Mouse (Mus musculus): Measurements from ENCODE around the gene Cstb.

Gene Cstb

DNA sequence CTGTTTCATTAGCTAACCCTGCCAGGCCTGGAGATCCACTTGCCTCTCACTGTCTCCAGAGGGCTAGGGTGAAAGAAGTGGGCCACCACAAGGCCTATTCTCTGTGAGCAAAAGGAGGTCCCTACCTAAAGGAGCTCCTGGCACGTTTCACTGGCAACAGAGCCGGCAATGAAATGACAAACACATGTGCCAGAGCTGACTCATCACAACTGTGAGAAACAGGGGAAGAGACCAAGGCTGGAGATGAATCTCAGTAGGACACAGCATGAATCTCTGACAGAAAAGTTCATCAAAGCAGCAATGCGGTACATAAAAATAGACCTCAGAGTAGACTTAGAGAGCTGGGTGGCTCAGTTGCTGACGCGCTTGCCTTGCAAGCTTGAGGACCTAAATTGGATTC lies 7.6 kb upstream of the Cstb start:
- DNase-seq (ENCODE audit: low spot score in 2 of 2) = no peak

DNA sequence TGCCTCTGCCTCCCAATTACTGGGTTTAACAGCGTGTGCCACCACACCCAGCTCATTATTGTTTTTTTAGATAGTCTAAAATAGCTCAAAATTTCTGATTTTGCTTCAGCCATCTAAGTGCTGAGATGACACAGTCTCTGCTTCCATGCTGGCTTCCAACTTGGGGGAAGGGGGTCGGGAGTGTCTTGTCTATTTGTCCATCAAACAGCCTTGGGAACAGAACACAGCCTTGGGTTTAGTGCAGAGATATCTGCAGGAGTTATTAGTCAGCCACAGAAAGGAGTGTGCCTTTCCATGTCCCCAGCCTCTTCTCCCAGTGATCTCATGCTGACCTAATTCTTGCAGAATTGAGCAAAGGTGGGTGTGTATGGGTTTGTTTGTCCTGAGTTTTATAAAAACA lies 6.7 kb upstream of the Cstb start:
- no peak for DNase-seq (ENCODE audit: low spot score in 2 of 2)

DNA sequence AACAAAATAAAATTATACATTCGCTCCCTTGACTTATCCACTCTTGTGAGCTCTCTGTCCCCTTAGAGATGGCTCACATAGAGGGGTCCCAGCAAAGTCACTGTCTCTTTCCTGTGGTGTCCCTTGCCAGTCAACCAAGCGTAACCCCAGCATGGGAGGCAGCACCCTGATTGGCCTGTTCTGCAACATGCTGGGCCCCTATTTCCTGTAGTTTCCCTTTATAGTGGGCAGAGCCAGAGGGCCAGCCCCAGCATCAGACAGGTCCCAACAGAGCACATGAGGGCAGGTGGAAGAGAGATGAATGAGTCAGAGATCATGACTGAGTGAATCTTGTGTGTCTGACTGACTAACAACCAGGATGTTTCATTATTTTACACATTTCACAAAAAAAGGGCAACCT lies 4.5 kb upstream of the Cstb start:
- no peak for DNase-seq (ENCODE audit: low spot score in 2 of 2)

DNA sequence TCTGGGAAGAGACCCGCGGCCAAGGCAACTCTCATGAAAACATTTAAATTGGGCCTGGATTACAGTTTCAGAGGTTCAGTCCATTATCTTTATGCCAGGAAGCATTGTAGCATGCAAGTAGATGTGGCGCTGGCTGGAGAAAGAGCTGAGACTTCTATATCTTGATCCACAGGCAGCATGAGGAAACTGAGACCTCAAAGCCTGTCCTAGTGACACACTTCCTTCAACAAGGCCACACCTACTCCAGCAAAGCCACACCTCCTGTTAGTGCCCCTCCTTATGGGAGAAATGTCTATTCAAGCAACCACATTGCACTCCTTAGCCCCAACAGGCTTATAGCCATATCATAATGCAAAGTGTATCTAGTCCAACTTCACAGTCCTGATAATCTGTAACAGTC lies 2.9 kb upstream of the Cstb start:
- DNase-seq (ENCODE audit: low spot score in 2 of 2) = no peak

DNA sequence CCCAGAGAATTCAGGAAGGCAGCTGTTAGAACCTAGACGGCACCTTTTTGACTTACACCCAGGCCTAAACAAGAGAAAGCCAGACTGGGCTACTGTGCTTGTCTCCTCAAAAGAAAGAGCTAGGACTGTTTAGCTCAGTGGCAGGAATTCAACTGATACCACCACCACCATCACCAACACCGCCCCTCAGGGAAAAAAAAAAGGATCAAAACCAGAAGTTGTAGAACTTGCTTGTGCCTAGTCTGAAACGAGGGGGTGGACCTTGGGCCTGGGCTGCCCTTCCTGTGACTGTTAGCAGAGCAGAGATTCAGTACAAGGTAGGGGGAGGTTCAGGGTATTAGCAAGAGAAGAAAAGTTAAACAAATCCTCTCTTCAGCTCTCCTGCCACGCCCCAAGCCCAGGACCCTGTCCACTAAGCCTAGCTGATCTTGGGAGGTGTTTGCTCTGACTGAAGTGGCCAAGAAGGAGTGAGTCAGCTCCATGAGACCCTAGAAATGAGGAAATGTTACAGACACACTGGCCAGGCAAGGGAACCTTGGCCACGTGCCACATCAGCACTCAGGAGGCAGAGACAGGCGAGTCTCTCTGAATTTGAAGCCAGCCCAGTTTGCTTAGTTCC lies 757 bp downstream of the Cstb start:
- DNase-seq (ENCODE audit: low spot score in 2 of 2) = no peak

DNA sequence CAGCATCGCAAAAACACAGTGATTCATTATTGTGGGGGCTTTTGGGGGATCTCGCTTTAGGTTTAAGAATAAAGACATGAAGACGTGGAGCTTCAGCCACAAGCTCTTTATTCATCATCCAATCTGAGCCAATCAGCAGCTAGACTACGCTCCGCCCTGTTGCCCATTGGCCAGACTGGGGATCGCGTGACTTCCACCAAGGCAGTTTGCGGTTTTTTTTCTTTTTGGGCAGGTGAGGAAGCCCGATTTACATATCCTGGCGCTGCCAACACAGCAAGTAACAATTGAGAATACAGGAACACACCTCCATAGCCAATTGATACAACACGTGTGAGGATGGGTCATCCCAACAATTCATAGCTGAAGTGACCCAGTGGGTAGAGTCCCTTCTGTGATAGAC lies 2.6 kb downstream of the Cstb start:
- DNase-seq (ENCODE audit: low spot score in 2 of 2) = no peak

DNA sequence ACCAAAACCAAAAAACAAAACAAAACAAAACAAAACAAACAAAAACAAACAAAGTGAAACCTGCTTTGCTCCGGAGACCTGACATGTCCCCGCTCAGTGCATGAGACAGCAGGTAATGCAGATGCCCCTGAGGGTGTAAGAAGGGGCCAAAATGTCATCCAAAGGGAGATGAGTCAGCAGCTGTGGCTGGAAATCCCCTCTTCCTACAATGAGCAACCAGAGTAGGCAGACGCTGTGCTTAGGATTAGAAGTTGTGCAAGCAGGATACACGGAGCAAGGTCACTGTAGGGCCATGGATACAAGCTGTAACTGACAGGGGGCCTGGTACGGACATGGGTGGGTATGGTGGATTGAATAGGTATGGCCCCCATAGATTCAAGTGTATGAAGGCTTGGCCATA lies 3.7 kb downstream of the Cstb start:
- DNase-seq (ENCODE audit: low spot score in 2 of 2) = no peak

DNA sequence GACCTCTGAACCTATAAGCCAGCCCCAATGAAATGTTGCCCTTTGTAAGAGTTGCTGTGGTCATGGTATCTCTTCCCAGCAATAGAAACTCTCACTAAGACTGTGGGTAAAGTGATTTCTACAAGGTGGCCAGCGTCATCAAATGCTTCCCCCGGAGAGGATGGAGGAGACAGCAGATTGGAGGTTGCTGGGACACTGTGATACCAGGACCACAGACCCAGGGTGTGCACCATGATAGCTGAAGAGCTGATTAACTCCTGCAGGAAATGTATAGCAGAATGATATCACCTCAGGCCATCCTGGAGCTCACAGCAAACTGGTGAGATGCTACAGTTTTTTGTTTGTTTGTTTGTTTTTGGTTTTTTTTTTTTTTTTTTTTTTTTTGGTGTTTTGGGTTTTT lies 4.3 kb downstream of the Cstb start:
- no peak for DNase-seq (ENCODE audit: low spot score in 2 of 2)

DNA sequence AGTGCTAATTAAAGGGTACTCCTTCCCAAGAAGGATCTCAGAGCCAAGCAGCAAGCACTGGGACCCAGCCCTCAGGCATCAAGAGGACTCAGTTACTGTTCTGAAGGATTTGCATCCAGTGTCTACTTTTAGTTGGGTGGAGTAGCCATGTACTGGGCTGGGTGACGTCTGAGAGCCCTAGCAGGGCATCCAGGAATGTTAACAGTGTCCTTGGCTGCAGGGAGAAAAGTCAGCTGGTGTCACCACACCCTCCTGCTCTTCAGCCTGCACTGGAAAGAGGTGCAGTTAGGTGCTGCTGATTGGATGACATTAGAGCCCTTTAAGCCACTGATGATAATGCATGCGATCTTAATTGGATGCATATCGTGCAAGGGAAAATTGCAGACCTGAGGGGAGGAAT lies 7.4 kb downstream of the Cstb start:
- no peak for DNase-seq (ENCODE audit: low spot score in 2 of 2)

DNA sequence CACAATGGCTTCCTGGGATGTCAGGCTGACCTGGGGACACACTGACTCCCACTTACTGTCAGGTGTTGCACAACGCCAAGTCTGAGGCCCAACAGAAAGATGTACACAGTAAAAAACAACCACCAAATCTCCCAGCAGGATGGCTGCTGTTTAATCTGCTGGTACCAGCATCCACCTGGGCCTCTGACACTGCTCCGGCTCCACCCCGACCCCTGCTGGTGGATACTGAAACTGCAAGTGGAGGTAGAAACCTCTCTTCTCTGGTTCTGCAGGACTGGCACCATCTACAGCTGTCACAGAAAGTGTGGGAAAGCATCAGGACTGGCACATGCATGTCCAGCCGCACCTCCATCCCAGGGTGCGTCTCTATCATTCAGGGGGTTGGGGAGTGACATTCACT lies 12.6 kb downstream of the Cstb start:
- peak; percentile 72 to 85 for DNase-seq (ENCODE audit: low spot score in 2 of 2)

DNA sequence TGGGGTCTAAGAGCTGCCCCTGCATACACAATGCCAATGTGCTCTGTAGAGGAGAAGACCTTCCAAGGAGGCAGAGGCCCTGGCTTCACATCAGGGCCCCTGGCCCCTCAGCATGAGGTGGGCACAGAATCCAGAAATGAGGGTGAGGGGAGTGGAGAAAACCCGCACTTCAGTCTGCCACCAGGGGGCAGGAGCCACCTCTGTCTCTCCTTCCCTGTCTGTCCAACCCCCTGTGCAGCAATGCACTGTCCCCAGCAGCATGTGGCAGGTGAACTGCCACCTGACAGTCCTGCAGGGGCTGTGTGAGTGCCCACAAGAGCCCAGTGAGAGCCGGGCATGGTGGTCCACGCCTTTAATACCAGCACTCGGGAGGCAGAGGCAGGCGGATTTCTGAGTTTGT lies 14.1 kb downstream of the Cstb start:
- DNase-seq (ENCODE audit: low spot score in 2 of 2) = no peak

DNA sequence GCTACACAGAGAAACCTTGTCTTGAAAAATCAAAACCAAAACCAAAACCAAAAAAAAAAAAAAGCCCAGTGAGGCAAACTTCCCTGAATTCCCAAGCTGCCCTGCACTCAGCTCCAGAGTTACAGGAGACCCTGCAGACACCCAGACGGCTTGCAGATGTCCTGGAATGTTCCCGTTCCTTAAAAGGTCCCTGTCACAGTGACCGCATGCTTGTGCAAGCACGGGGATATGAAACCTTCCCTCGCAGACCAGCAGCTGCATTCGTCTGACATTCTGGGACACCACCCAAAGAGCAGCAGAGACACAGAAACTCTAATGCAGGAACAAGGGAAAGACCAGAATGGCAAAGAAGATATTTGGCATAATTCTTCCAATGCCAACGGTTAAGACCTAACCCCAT lies 14.5 kb downstream of the Cstb start:
- DNase-seq (ENCODE audit: low spot score in 2 of 2) = no peak

DNA sequence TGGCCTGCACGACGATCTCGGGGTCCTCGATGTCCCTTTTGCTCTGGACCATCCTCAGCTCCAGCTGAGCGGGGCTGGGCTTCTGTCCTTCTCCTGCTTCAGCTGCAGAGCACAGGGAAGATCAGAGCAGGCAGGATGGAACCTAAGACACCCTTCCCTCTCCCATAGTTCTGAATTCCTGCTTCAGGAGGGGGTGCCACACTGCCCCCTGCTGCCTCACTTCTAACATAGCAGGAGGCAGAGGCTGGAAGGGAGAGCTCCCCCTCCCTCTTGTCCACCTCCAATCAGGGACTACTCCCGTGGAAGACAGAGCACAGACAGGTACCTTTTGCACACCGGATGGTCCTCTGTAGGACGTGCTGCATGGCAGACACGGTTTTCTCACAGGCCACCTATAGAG lies 15.3 kb downstream of the Cstb start:
- no peak for DNase-seq (ENCODE audit: low spot score in 2 of 2)

DNA sequence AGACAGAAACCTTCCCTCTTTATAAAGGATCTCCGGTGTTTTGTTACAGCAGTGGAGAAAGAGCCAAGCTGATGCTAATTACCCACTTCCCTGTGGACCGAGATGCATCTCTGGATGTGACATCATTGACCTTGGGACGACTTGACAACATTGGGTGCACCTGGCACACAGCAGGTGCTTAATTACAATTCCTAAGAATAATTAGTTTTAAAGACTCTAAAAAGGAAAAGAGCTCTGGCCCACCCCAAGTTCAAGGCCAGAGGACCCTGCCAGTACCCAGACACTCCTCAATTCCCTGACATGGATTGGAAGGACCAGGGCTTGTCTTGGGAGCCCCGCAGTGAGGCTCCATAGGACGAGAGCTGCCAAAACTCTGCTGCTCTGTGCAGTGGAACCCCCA lies 16.1 kb downstream of the Cstb start:
- no peak for DNase-seq (ENCODE audit: low spot score in 2 of 2)

DNA sequence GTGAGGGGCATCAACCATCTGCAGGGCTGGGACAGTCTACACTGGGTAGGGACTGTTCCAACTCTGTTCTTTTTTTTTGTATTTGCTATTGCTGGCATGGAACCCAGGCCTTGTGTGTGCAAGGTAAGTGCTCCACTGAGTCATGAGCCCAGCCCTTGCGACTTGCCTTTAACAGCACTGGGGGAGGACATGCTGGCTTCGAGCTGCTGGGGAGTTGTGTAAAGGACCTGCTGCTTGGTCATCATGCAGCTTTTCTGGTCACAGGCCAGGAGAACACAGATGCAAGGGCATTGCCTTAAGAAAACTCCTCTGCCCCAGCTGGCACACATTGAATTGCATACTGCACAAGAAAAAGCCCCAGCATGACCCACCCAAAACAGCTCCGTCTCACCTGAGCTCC lies 16.8 kb downstream of the Cstb start:
- DNase-seq (ENCODE audit: low spot score in 2 of 2) = no peak

DNA sequence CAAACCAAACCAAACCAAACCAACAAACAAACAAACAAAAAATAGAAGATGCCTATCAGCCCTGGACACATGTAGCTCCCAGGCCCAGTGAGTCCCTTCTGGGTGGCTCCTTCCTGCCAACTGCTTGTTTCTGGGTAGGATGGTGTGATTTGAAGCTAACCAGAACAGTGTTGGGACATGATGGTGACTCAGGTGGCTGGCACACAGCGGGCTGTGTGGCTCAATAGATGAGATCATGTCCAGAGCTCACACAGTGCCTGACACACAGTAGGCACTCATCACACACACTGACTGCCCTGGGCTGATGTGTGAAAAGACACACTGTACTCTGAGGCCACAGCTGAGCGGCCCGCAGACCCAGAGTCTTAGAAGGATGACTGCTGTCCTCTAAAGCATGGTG lies 20.7 kb downstream of the Cstb start:
- DNase-seq (ENCODE audit: low spot score in 2 of 2) = no peak

DNA sequence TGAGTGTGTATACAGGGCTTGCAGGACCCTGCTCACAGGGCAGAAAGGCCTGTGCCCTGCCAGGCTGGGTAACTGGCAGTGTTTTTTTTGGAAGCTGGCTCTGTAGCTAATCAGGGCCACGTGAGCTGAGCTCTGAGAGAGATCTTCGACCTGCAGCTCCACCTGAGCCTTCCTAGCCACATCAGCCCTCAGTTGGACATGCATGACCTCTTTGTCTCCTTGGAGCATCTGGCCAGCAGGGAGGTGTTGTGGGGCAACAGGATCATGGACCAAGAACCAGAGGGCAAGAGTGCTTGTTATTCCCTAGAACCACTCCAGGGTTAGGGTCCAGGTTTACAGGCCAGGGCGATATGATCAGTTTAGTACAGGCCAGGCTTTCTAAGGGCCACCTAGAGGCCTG lies 21.9 kb downstream of the Cstb start:
- no peak for DNase-seq (ENCODE audit: low spot score in 2 of 2)

DNA sequence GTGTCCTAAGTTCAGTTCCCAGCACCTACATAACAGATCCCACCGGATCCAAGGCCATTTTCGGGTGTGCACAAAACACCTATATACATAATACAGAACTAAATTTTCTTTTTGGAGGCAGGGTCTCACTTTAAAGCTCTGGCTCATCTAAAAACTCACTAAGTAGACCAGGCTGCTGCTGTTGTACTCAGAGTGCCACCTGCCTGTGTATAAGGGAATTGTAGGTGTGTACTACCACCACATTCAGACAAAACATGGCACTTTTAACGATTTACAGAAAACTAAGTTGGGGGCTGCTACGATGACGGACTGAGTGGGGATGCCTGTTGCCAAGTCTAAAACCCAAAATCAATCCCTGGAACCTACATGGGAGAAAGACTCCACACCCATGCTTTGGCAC lies 25.3 kb downstream of the Cstb start:
- no peak for DNase-seq (ENCODE audit: low spot score in 2 of 2)

DNA sequence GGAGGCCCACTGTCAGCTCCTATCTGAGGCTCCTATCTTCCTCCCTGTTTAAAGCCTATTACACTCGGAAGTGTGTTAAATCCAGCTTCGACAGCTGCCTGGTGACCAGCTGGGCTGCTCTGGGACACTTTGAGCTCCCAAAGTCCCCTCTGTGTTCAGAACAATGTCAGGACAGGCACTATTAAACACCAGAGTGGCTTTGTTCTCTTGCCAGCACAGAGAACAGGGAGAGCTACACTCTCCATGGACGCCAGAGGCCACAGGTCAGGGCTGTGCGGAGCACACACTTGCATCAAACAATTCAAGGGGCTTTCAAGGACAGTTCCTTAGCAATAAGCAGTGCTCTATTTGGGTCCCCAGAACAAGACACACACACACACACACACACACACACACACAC lies 27.2 kb downstream of the Cstb start:
- no peak for DNase-seq (ENCODE audit: low spot score in 2 of 2)

DNA sequence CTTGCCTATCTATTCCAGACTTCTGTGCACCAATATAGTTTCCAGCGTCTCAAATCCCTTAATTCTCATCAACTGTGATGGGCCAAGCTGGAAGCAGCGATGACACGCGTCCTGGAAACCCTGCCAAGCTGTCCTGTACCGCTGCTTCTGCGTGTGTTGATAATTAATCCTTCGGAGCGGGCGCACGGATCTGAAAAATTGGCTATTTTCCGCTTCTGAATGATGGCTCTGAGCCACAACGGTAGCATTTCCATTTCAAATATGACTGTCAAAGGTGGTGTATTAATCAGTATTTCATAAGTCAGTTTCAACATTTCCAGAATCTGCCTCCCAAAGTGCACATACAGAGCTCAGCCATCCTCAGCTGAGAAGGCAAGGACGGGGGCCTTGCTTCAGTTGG lies 31.2 kb downstream of the Cstb start:
- peak in 1 of 2 experiments; percentile 51 for DNase-seq (ENCODE audit: low spot score in 2 of 2)

DNA sequence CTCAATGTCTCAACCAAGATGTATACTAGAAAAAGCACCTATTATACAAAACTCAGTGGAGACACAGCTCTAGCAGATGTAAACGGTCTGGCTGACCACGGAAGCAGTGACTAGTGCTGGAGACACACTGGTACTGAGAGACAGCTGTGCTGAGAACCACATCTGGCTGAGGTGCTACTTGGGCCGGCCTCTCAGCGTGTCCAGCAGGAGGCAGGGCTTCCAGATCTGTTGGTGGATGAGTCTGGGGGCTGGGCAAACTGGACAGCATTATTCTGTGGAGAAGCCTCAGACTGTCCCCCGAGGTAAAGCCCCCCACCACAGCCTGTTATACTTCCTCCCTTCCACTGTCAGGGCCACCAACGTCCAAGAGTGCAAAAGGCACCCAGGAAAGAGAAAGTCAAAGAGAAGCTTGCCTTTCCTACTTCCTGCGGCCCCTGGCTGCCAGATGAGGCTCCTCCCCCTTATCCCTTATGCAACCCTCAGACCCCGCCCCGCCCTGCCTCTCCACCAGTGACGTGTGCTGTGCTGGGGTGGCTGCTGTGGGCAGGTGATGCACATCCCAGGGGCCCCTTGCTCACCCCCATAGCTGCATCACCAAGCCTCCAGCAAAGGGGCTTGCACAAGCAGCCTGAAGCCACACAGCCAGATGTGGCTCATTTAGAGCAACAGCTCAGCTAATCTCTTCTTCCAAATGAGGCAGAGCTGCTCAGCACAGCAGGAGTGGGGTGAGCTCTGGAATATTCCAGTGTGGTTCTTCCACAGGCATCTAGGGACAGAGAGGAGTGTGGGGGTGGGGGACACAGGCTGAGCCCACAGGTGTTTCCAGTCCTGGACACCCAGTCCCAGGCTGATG lies 32.3 kb downstream of the Cstb start:
- peak; percentile 54 to 59 for DNase-seq (ENCODE audit: low spot score in 2 of 2)

DNA sequence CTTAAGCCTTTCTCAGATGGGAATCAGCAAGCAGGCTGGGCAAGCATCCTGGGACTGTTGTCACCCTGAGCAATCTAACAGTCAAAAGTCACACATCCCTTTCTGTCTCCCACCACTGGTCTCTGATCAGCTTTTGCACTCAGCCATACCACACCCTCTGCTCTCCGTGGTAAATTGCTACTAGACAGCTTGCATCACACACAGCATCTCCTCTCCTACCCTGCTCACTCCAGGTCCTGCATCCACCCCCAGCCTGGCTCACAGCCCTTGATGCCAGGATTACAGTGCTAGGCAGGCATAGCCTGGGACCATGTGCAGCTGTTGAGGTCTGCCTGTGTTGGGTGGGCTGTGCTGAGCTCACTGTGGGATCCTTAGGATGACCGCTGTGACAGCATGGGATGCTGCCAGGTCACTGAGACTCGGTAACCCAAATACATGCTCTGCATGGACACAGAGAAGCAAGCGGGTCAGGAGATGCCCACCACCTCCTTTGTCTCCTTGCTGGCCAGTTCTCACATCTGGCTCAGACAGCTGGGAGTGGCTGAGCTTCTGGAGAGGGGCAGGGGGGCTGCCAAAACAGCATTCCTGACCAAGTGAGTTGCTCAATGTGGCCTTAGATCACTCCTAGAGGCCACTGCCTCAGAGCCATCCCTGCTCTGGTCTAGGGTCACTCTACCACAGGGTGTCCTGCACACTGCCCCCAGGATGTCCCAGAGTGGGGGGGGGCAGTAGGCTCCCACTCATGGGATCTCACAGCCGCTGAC lies 33.1 kb downstream of the Cstb start:
- DNase-seq (ENCODE audit: low spot score in 2 of 2) = no peak

DNA sequence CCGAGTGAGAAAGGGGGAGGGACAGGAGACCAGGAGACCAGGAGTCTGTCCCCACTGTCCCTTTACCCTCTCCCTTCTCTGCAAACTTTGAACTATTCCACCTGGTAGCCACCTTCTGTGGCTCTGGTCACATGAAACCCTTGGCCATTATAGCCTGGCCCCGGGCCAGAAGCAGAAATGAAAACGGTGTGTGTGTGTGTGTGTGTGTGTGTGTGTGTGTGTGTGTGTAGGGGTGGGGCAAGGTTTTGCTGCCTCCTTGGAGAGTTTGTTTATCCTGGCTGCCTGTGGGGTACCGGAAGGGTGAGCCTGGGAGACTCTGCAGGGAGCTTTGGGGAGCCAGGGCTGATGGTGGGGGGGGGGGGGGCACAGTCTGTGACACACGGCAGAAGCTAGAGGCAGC lies 35.0 kb downstream of the Cstb start:
- no peak for DNase-seq (ENCODE audit: low spot score in 2 of 2)
